Mouse (Mus musculus): ENCODE results near the gene Dll4.

Gene Dll4

GRCm38 (mm10) chr2:119370116-119370515, 44.5 kb downstream of the Dll4 start:
- DNase-seq (ENCODE audit: low read depth, low spot score): no peak
- H3K36me3 ChIP-seq (ENCODE audit: control insufficient read depth, insufficient read depth, low read length, poor library complexity, severe bottlenecking): no peaks in the 10 kb centered on the region
- no peaks in the 10 kb centered on the region for H3K27me3 ChIP-seq (ENCODE audit: control insufficient read depth, insufficient read depth, low read length, poor library complexity, severe bottlenecking)

GRCm38 (mm10) chr2:119377286-119377685, 51.7 kb downstream of the Dll4 start:
- no peak for DNase-seq (ENCODE audit: low read depth, low spot score)
- Histone ChIP-seq H3K27me3 (ENCODE audit: control insufficient read depth, insufficient read depth, low read length, poor library complexity, severe bottlenecking) (no peaks in the 10 kb centered on the region), H3K36me3 (ENCODE audit: control insufficient read depth, insufficient read depth, low read length, poor library complexity, severe bottlenecking) (peaks cover 6% of the 10 kb centered on the region)

GRCm38 (mm10) chr2:119377826-119378225, 52.2 kb downstream of the Dll4 start:
- DNase-seq (ENCODE audit: low read depth, low spot score): no peak
- H3K27me3 ChIP-seq (ENCODE audit: control insufficient read depth, insufficient read depth, low read length, poor library complexity, severe bottlenecking): no peaks in the 10 kb centered on the region
- peaks cover 10% of the 10 kb centered on the region for H3K36me3 ChIP-seq (ENCODE audit: control insufficient read depth, insufficient read depth, low read length, poor library complexity, severe bottlenecking)

GRCm38 (mm10) chr2:119379455-119379854, 53.9 kb downstream of the Dll4 start:
- DNase-seq (ENCODE audit: low read depth, low spot score): no peak
- no peaks in the 10 kb centered on the region for H3K27me3 ChIP-seq (ENCODE audit: control insufficient read depth, insufficient read depth, low read length, poor library complexity, severe bottlenecking)
- H3K36me3 ChIP-seq (ENCODE audit: control insufficient read depth, insufficient read depth, low read length, poor library complexity, severe bottlenecking): peaks cover 10% of the 10 kb centered on the region

Measured in splenic B cell, adult 2 months (primary cell).